Mouse (Mus musculus): ENCODE measurements around the gene Treh.

DNA sequence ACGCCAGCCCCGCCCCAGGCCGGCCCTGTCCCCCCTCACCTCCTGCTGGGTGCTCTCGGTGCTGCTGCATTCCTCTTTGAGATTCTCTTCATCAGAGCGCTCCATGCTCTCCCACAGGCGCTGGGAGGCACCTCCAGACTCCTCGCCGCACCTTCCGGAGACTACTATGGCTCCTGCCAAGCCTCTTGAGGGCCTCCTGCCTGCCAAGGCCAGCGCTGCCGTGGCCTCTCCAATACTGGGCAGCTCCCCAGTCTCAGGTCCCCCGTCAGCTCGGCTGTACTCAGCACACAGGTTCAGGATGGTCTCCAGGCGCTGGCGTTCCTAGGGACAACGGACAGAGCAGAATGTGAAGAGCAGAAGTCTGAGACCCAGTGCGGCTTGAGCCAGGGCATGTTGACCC, 38.6 kb downstream of the Treh start:
- TF ChIP-seq CTCF (IDR thresholded peaks at IDR 0.05; ENCODE audit: extremely low read depth, insufficient read depth, low read length): no peak
- no peak for TF ChIP-seq POLR2A (IDR thresholded peaks at IDR 0.05; ENCODE audit: extremely low read depth, insufficient read depth, low read length)

Data from cortical plate, adult 2 months (tissue).